Mouse (Mus musculus): ENCODE results near the gene Epas1. TPM values are rescaled to one million over a fixed set of nuclear protein-coding genes. Genes with fewer than 3 reads are reported as not detected.

Epas1 gene
- polyA plus RNA-seq, 1 experiment from 2014 or later, result 4.0 TPM

DNA sequence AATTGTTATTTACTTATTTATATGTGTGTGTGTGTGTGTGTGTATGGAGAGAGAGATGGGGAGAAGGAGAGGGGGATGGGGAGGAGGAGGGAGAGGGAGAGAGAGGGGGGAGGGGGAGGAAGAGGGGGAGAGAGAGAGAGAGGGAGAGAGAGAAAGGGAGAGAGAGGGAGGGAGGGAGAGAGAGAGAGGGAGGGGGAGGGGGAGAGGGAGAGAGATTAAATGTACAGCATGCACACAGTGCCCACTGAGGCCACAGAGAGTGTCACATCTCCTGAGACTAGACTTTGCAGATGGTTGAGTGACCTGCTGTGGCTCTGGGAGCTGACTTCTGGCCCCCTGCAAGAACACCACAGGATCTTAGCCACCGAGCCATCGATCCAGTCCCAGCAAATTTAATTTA is 98.3 kb downstream of the Epas1 start:
- Histone ChIP-seq H3K4me2 (replicated peaks) (no peak overlapping the region), H3K27ac (no peak overlapping the region), H3K27me3 (replicated peaks) (no peaks in the 10 kb centered on the region), H3K4me3 (replicated peaks) (no peak overlapping the region), H3K36me3 (no peaks in the 10 kb centered on the region), H3K4me1 (replicated peaks) (no peaks in the 10 kb centered on the region), H3K9ac (no peak overlapping the region), H3K9me3 (no peaks in the 10 kb centered on the region)
- no peak for ATAC-seq
- 80% methylated on average over 2 of the region's 2 CpGs for WGBS

DNA sequence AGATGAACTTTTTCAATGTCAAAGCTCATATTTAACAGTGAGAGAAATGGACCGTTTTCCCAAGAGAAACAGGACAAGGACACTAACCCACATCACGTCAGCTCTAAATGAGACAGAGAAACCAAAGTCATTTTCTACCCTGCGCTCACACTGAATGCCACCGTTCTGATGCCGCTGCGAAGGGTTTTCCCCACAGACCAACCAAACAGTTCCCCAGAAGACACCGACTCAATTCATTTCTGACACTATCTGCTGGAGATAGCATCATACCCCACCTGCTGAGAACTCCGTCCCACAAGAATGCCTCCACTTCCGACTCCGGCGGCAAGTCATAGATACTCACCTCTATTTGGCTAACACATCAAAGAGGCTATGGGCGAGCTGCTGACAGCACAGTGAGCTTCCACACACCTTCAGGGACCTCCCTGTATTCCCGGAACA is 99.1 kb downstream of the Epas1 start:
- Histone ChIP-seq H3K9me3 (no peaks in the 10 kb centered on the region), H3K9ac (no peak overlapping the region), H3K4me1 (replicated peaks) (no peaks in the 10 kb centered on the region), H3K4me3 (replicated peaks) (no peak overlapping the region), H3K4me2 (replicated peaks) (no peak overlapping the region), H3K27ac (no peak overlapping the region), H3K27me3 (replicated peaks) (no peaks in the 10 kb centered on the region), H3K36me3 (no peaks in the 10 kb centered on the region)
- 73% methylated on average over 13 of the region's 13 CpGs for WGBS
- ATAC-seq, result no peak

DNA sequence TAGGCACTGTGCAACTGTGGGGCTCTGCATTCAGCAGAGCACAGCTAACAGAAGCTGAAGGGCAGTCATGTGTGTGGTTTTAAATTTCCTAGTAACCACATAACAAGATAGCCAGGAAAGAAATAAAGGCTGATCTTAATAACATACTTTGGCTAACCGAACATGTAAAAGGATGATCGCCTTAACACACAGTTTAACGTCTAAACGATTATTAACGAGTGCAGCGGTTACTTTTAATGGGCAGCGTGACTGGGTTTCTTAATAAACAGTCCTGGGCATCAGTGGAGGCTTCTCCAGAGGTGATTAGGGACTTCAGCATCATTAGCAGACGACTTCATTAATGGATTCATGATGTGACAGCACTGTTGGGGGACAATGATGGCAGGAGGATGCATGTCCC is 117.1 kb downstream of the Epas1 start:
- Histone ChIP-seq H3K4me3 (replicated peaks) (no peak overlapping the region), H3K9me3 (no peaks in the 10 kb centered on the region), H3K27ac (no peak overlapping the region), H3K36me3 (no peaks in the 10 kb centered on the region), H3K4me1 (replicated peaks) (no peaks in the 10 kb centered on the region), H3K9ac (no peak overlapping the region), H3K27me3 (replicated peaks) (no peaks in the 10 kb centered on the region), H3K4me2 (replicated peaks) (no peak overlapping the region)
- 89% methylated on average over 8 of the region's 8 CpGs for WGBS
- ATAC-seq, result no peak

DNA sequence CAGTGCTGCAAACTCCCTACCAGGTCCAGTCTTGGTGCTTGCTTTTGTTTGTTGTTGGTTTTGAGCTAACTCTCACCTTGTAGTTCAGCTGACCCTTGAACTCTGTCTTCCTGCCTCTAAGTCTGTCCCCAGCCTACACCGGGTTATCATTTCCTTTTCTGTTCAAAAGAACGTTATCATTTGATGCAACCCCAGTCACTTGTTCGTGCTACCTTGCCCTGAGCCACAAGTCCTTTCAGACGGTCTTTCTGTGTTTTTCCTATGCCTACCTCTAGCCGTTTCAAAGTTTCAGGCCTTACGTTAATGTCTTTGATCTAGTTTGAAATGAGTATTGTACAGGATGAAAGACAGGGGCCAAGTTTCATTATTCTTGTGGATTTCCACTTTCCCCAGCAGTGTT is 119.1 kb downstream of the Epas1 start:
- 71% methylated on average over 6 of the region's 6 CpGs for WGBS
- no peak overlapping the region for H3K4me3 ChIP-seq (replicated peaks)
- H3K9ac ChIP-seq, result no peak overlapping the region
- H3K9me3 ChIP-seq, result no peaks in the 10 kb centered on the region
- ATAC-seq, result no peak
- no peak overlapping the region for H3K27ac ChIP-seq
- no peaks in the 10 kb centered on the region for H3K4me1 ChIP-seq (replicated peaks)
- H3K36me3 ChIP-seq, result no peaks in the 10 kb centered on the region
- no peak overlapping the region for H3K4me2 ChIP-seq (replicated peaks)
- H3K27me3 ChIP-seq (replicated peaks), result no peaks in the 10 kb centered on the region; the same call in 1 of the 2 replicates

DNA sequence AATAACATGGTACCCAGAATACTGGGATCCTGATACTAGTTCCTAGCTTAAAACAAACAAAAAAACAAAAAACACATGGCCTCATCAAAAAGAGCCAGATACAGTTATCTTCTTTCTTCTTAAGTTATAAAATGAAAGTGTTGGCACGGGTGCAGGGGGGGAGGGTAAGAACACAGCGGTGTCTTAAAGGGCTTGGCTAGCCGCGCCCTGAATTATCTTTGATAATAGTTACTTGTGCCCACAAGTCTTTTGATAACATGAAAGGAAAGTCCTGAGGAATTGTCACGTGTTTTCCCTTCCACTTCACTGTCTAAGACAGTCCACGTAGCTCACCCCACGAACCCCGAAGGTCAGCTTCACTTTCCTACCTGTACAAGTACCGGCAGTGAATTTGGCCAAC is 123.4 kb downstream of the Epas1 start:
- Histone ChIP-seq H3K4me2 (replicated peaks) (no peak overlapping the region), H3K4me3 (replicated peaks) (no peak overlapping the region), H3K9ac (no peak overlapping the region), H3K4me1 (replicated peaks) (no peaks in the 10 kb centered on the region), H3K27me3 (replicated peaks) (no peaks in the 10 kb centered on the region; the same call in 1 of the 2 replicates), H3K27ac (no peak overlapping the region), H3K9me3 (no peaks in the 10 kb centered on the region), H3K36me3 (no peaks in the 10 kb centered on the region)
- 65% methylated on average over 9 of the region's 9 CpGs for WGBS
- no peak for ATAC-seq

DNA sequence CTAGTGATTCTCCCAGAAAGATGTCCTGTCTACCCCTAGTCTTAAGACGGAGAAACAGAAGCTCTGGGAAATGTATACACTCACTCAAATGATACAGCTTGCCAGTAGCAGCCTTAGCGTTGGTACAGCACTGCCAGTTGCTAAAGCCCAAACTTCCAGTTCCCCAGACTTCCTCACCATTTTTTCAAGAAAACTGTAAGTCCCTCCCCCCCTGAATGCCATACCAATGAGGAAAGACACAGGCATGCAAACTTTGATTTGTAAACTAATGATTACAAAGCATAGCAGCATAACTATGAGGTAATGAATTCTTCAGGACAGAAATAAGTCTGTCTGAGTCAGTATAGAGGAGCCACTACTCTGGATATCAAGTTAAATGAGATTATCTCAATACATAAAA is 124.2 kb downstream of the Epas1 start:
- Histone ChIP-seq H3K4me2 (replicated peaks) (no peak overlapping the region), H3K27me3 (replicated peaks) (no peaks in the 10 kb centered on the region; the same call in 1 of the 2 replicates), H3K9ac (no peak overlapping the region), H3K9me3 (no peaks in the 10 kb centered on the region), H3K27ac (no peak overlapping the region), H3K4me1 (replicated peaks) (no peaks in the 10 kb centered on the region), H3K36me3 (no peaks in the 10 kb centered on the region), H3K4me3 (replicated peaks) (no peak overlapping the region)
- no peak for ATAC-seq
- WGBS, result 52% methylated on average over 2 of the region's 2 CpGs

- ATAC-seq, result no peak
- Histone ChIP-seq H3K4me2 (replicated peaks) (no peak overlapping the region), H3K9me3 (no peaks in the 10 kb centered on the region), H3K4me1 (replicated peaks) (no peaks in the 10 kb centered on the region), H3K4me3 (replicated peaks) (no peak overlapping the region), H3K27me3 (replicated peaks) (no peaks in the 10 kb centered on the region; the same call in 1 of the 2 replicates), H3K9ac (no peak overlapping the region), H3K36me3 (no peaks in the 10 kb centered on the region), H3K27ac (no peak overlapping the region)
- 82% methylated on average over 10 of the region's 10 CpGs for WGBS
These were observed 126.6 kb downstream of the Epas1 start for GRCm38 (mm10) chr17:86880056-86880455.

- 66% methylated on average over 4 of the region's 4 CpGs for WGBS
- H3K4me3 ChIP-seq (replicated peaks), result no peak overlapping the region
- no peaks in the 10 kb centered on the region for H3K9me3 ChIP-seq
- H3K36me3 ChIP-seq, result no peaks in the 10 kb centered on the region
- no peak overlapping the region for H3K27ac ChIP-seq
- H3K4me1 ChIP-seq (replicated peaks), result no peaks in the 10 kb centered on the region
- H3K9ac ChIP-seq, result no peak overlapping the region
- H3K27me3 ChIP-seq (replicated peaks), result no peaks in the 10 kb centered on the region; the same call in 1 of the 2 replicates
- no peak overlapping the region for H3K4me2 ChIP-seq (replicated peaks)
- no peak for ATAC-seq
These were observed 127.1 kb downstream of the Epas1 start for GRCm38 (mm10) chr17:86880461-86881044.

Other genes with a start within 250 kb of the Epas1 start
- 0.16 and 0.21 TPM in 2 replicates for gene Gm10309, start 248.5 kb upstream of the Epas1 start, polyA plus RNA-seq (2015; fragmentation: Nextera tagmentation; extraction: Ambion mirVana)
- gene Tmem247, start 163.6 kb downstream of the Epas1 start, polyA plus RNA-seq (2015; fragmentation: Nextera tagmentation; extraction: Ambion mirVana), result not detected in 2 replicates
- not detected in 2 replicates for gene Atp6v1e2, start 194.2 kb downstream of the Epas1 start, polyA plus RNA-seq (2015; fragmentation: Nextera tagmentation; extraction: Ambion mirVana)
- gene Rhoq, start 209.4 kb downstream of the Epas1 start, polyA plus RNA-seq (2015; fragmentation: Nextera tagmentation; extraction: Ambion mirVana), result 11.2 and 11.6 TPM in 2 replicates